Mouse (Mus musculus) liver, embryonic 14.5 days (tissue): ENCODE data around the gene AI467606.

Source experiments
- CTCF ChIP-seq: IDR thresholded peaks from 2 replicates; pipeline ENCODE4 v1.5.1; 2016; ENCODE audit warnings: antibody characterized with exemption, low read depth, control low read depth
- EP300 ChIP-seq: IDR thresholded peaks from 2 replicates; pipeline ENCODE4 v1.6.1; 2016; ENCODE audit warnings: antibody characterized with exemption, low read depth

DNA sequence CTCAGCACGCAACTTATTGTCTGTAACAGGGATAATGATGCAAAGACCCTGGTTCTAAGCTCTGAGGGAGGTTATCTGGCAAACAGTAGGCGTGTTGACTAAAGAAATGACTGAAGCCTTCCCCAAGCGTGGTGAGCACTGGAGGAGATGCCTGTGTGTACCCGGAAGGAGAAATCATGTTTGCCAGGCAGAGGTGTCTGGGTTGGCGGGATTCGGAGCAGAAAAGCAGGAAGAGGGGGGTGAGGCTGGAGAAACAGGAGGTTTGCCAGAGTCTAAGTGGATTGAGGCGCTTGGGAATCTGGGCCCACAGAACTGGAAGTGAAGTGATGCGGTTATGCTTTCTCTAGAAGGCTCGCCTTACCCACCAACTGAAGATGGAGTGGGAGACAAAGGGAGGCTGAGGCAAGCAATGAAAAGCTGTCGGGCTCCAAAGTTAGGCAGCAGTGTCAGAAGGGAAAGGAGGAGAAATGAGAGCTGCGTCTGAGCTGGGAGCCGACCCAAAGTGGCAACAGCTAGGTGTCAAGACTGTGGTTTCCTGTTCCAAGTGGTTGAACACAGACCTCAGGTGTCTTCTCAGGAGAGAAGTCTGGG is 21.2 kb downstream of the AI467606 start:
- TF ChIP-seq CTCF (no peak), EP300 (no peak)
